ENCODE assay signal across 8 mouse cellular contexts in genomic region chr11:59162443-59163254, GRCm38 (mm10). TPM values are rescaled to one million over a fixed set of nuclear protein-coding genes. Genes with fewer than 3 reads are reported as not detected.
DNase-seq lines count a peak whose midpoint lies in the region; ATAC-seq and TF ChIP-seq lines count a peak whose summit lies in the region.

No protein-coding gene starts in this region.

- H3K27ac ChIP-seq in forebrain, embryonic 12.5 days = peak overlapping the region; percentile 99; the same call in 1 of the 2 replicates
- peak overlapping the region; percentile 99 for H3K27ac ChIP-seq in limb, embryonic 15.5 days

- peaks cover 14% of the 10 kb centered on the region for H3K4me1 ChIP-seq in forebrain, embryonic 12.5 days
- peaks cover 9% of the 10 kb centered on the region for H3K4me1 ChIP-seq in limb, embryonic 15.5 days

- H3K4me2 ChIP-seq in forebrain, embryonic 12.5 days = peak overlapping the region; percentile 61
- H3K4me2 ChIP-seq in limb, embryonic 15.5 days = peak overlapping the region; percentile 68

- peak overlapping the region; percentile 53 for H3ac ChIP-seq in C2C12 (ENCODE audit: control insufficient read depth, insufficient read length, low read depth)

- no peak for TF ChIP-seq CTCF in C2C12 (IDR thresholded peaks at IDR 0.05; ENCODE audit: control insufficient read depth, insufficient read depth, insufficient read length)

- H3K36me3 ChIP-seq in C2C12 (ENCODE audit: control insufficient read depth, insufficient read depth) = no peaks in the 10 kb centered on the region
- peaks cover 10% of the 10 kb centered on the region for H3K36me3 ChIP-seq in forebrain, embryonic 12.5 days (replicated peaks)
- H3K36me3 ChIP-seq in limb, embryonic 15.5 days = peaks cover 11% of the 10 kb centered on the region

- ATAC-seq in frontal cortex, adult (ENCODE audit: low TSS enrichment) = peak; percentile 13; the same call in 1 of the 2 replicates
- ATAC-seq in forebrain, embryonic 12.5 days (ENCODE audit: low FRiP score) = peak; percentile 1; the same call in 1 of the 2 replicates
- ATAC-seq in limb, embryonic 15.5 days (ENCODE audit: insufficient number of reproducible peaks, low FRiP score, low TSS enrichment, low read depth) = no peak

- no peaks in the 10 kb centered on the region for H3K27me3 ChIP-seq in C2C12 (ENCODE audit: control insufficient read depth, insufficient read depth, insufficient read length)
- no peaks in the 10 kb centered on the region for H3K27me3 ChIP-seq in forebrain, embryonic 12.5 days
- H3K27me3 ChIP-seq in limb, embryonic 15.5 days = no peaks in the 10 kb centered on the region

- peak overlapping the region; percentile 48 for H3K9ac ChIP-seq in forebrain, embryonic 12.5 days
- peak overlapping the region; percentile 11; the same call in 1 of the 2 replicates for H3K9ac ChIP-seq in limb, embryonic 15.5 days

- DNase-seq in frontal cortex, postnatal 10 days (ENCODE audit: low spot score in 2 of 2) = no peak
- DNase-seq in urinary bladder, postnatal 36 days (ENCODE audit: low spot score in 2 of 2) = no peak
- no peak for DNase-seq in layer of hippocampus, adult 9-11 months
- DNase-seq in embryo, embryonic 10 days (ENCODE audit: low spot score) = no peak

- H3K79me2 ChIP-seq in C2C12 (ENCODE audit: control insufficient read depth, insufficient read depth) = no peaks in the 10 kb centered on the region

- 61% methylated on average over 9 of the region's 9 CpGs for WGBS in forebrain, embryonic 12.5 days
- 56% methylated on average over 9 of the region's 9 CpGs for WGBS in limb, embryonic 15.5 days

- peak overlapping the region; percentile 45 for H3K4me3 ChIP-seq in C2C12 (ENCODE audit: insufficient read depth, poor library complexity, severe bottlenecking)
- H3K4me3 ChIP-seq in forebrain, embryonic 12.5 days (replicated peaks) = peak overlapping the region; percentile 83
- H3K4me3 ChIP-seq in limb, embryonic 15.5 days = peak overlapping the region; percentile 66

- no peaks in the 10 kb centered on the region for H3K79me3 ChIP-seq in C2C12 (ENCODE audit: low read depth)

- H3K9me3 ChIP-seq in forebrain, embryonic 12.5 days = no peaks in the 10 kb centered on the region
- no peaks in the 10 kb centered on the region for H3K9me3 ChIP-seq in limb, embryonic 15.5 days

TF ChIP-seq in C2C12, 6 proteins besides CTCF, POLR2A, EP300 and RAD21:
- TF ChIP-seq USF1 (IDR thresholded peaks at IDR 0.05; ENCODE audit: low read depth) (no peak), MYOD1 (IDR thresholded peaks at IDR 0.05; ENCODE audit: control insufficient read depth, insufficient read length, low read depth) (no peak), MYOG (IDR thresholded peaks at IDR 0.05; ENCODE audit: control insufficient read depth, extremely low read depth, insufficient read length) (no peak), MAX (IDR thresholded peaks at IDR 0.05) (no peak), FOSL1 (IDR thresholded peaks at IDR 0.05; ENCODE audit: insufficient read depth, low read length, poor library complexity, severe bottlenecking) (no peak), CEBPB (IDR thresholded peaks at IDR 0.05; ENCODE audit: low read depth) (no peak)

RNA-seq across cellular contexts. Expression of gene Iba57, which starts 0.9 kb away (rescaled TPM):
- 3.5 TPM for polyA plus RNA-seq in C2C12 (2012; fragmentation: generic; extraction: Trizol)
- 5.9 and 6.6 TPM in 2 replicates for polyA plus RNA-seq in forebrain, embryonic 12.5 days (2016; fragmentation: Nextera tagmentation; extraction: Ambion mirVana)
- polyA plus RNA-seq in limb, embryonic 15.5 days (2015; fragmentation: Nextera tagmentation; extraction: Ambion mirVana) = 4.1 and 4.4 TPM in 2 replicates

RNA-seq across cellular contexts. Expression of gene Gjc2, which starts 20.4 kb away (rescaled TPM):
- 0.02 TPM for polyA plus RNA-seq in C2C12 (2012; fragmentation: generic; extraction: Trizol)
- 0.09 and 0.26 TPM in 2 replicates for polyA plus RNA-seq in forebrain, embryonic 12.5 days (2016; fragmentation: Nextera tagmentation; extraction: Ambion mirVana)
- polyA plus RNA-seq in limb, embryonic 15.5 days (2015; fragmentation: Nextera tagmentation; extraction: Ambion mirVana) = 0.32 and 0.58 TPM in 2 replicates

RNA-seq across cellular contexts. Expression of gene Obscn, which starts 26.4 kb away (rescaled TPM):
- 0.02 TPM for polyA plus RNA-seq in C2C12 (2012; fragmentation: generic; extraction: Trizol)
- polyA plus RNA-seq in forebrain, embryonic 12.5 days (2016; fragmentation: Nextera tagmentation; extraction: Ambion mirVana) = not detected in 2 replicates
- polyA plus RNA-seq in limb, embryonic 15.5 days (2015; fragmentation: Nextera tagmentation; extraction: Ambion mirVana) = 2.2 and 4.5 TPM in 2 replicates

RNA-seq across cellular contexts. Expression of gene Guk1, which starts 29.4 kb away (rescaled TPM):
- polyA plus RNA-seq in C2C12 (2012; fragmentation: generic; extraction: Trizol) = 81.0 TPM
- polyA plus RNA-seq in forebrain, embryonic 12.5 days (2016; fragmentation: Nextera tagmentation; extraction: Ambion mirVana) = 83.4 and 95.5 TPM in 2 replicates
- 122 and 124 TPM in 2 replicates for polyA plus RNA-seq in limb, embryonic 15.5 days (2015; fragmentation: Nextera tagmentation; extraction: Ambion mirVana)

RNA-seq across cellular contexts. Expression of gene Mrpl55, which starts 39.6 kb away (rescaled TPM):
- polyA plus RNA-seq in C2C12 (2012; fragmentation: generic; extraction: Trizol) = 44.7 TPM
- polyA plus RNA-seq in forebrain, embryonic 12.5 days (2016; fragmentation: Nextera tagmentation; extraction: Ambion mirVana) = 88.9 and 93.6 TPM in 2 replicates
- polyA plus RNA-seq in limb, embryonic 15.5 days (2015; fragmentation: Nextera tagmentation; extraction: Ambion mirVana) = 75.7 and 78.9 TPM in 2 replicates
